Mouse (Mus musculus) midbrain, embryonic 13.5 days (tissue): Measurements from ENCODE around the gene Smap2. TPM values are rescaled to one million over a fixed set of nuclear protein-coding genes. Genes with fewer than 3 reads are reported as not detected.

Experiments used
- ATAC-seq: fragments of 200-750 bp; cut with Nextera tagmentation; 2 replicates; pipeline ENCODE4 v1.8.0; 2017; ENCODE audit warnings: mild to moderate bottlenecking, moderate TSS enrichment, moderate library complexity
- H3K27ac ChIP-seq: fragments of 300-500 bp; sonication (generic); 2 replicates; pipeline ENCODE4 v1.5.1; 2015; ENCODE audit warnings: inconsistent platforms, mild to moderate bottlenecking, moderate library complexity
- H3K27me3 ChIP-seq: fragments of 300-500 bp; sonication (generic); 2 replicates; pipeline ENCODE4 v1.6.1; 2015; ENCODE audit warnings: mild to moderate bottlenecking, inconsistent platforms
- H3K36me3 ChIP-seq: fragments of 300-500 bp; sonication (generic); 2 replicates; pipeline ENCODE4 v1.6.1; 2015; ENCODE audit warnings: mild to moderate bottlenecking, inconsistent platforms
- H3K4me1 ChIP-seq: fragments of 300-500 bp; sonication (generic); replicated peaks from 2 replicates; pipeline ENCODE4 v1.6.1; 2015; ENCODE audit warnings: inconsistent platforms
- H3K4me2 ChIP-seq: fragments of 300-500 bp; sonication (generic); replicated peaks from 2 replicates; pipeline ENCODE4 v1.6.1; 2015; ENCODE audit warnings: moderate library complexity, mild to moderate bottlenecking, inconsistent platforms
- H3K4me3 ChIP-seq: fragments of 300-500 bp; sonication (generic); replicated peaks from 2 replicates; pipeline ENCODE4 v1.5.1; 2015; ENCODE audit warnings: mild to moderate bottlenecking, inconsistent platforms
- H3K9ac ChIP-seq: fragments of 300-500 bp; sonication (generic); replicated peaks from 2 replicates; pipeline ENCODE4 v1.6.1; 2015; ENCODE audit warnings: mild to moderate bottlenecking, inconsistent platforms
- H3K9me3 ChIP-seq: fragments of 300-500 bp; sonication (generic); 2 replicates; pipeline ENCODE4 v1.6.1; 2016; ENCODE audit warnings: mild to moderate bottlenecking, inconsistent platforms
- WGBS: fragments of 180-500 bp; shearing (Covaris S2); methylation state at CpG from one replicate; pipeline ENCODE4 v1.1.7; 2015; 5-methylcytosine and 5-hydroxymethylcytosine counted together
- polyA plus RNA-seq: library from polyadenylated mRNA; unstranded; fragments of >200 nt; fragmentation: Nextera tagmentation; extraction: Ambion mirVana; gene quantifications from 2 replicates; pipeline ENCODE4 v1.2.1, GENCODE M21; 2015

Gene Smap2
- polyA plus RNA-seq, 1 experiment from 2014 or later = 34.2 TPM

DNA sequence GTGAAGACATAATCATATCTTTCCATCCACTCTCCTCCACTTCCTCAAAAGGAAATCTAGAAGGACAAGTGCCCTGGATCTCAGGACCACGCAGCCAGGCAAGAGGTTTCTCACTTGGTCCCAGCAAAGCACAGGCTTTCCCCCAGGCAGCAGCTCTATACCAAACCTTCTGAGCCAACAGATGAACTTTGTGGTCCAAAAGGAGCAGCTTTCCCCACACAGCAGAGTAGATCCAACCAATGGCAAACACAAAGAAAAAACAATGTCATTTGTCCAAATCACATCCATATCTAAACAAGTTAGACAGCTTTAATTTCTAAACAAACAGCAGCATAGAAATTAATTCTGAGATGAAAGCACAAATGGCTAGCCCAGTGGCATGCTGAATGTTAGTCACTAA lies 15.4 kb downstream of the Smap2 start:
- WGBS = 84% methylated on average over 1 of the region's 1 CpGs

GRCm38 (mm10) chr4:121001042-121001441 lies 16.0 kb downstream of the Smap2 start:
- no peaks in the 10 kb centered on the region for H3K9me3 ChIP-seq
- 0 out of 2 replicates have a peak overlapping the region, but pooled peaks have one; percentile 90 for H3K27ac ChIP-seq
- no peak overlapping the region for H3K4me3 ChIP-seq
- peaks cover 37% of the 10 kb centered on the region for H3K4me1 ChIP-seq
- no peak overlapping the region for H3K9ac ChIP-seq
- 74% methylated on average over 2 of the region's 2 CpGs for WGBS
- H3K27me3 ChIP-seq = peaks cover 19% of the 10 kb centered on the region; the same call in 1 of the 2 replicates
- no peaks in the 10 kb centered on the region for H3K36me3 ChIP-seq
- H3K4me2 ChIP-seq = no peak overlapping the region
- ATAC-seq = no peak

More for the DNA sequence above, 15.4 kb downstream of the Smap2 start:
- H3K27me3 ChIP-seq = peaks cover 19% of the 10 kb centered on the region; the same call in 1 of the 2 replicates
- no peak overlapping the region for H3K4me3 ChIP-seq
- H3K4me2 ChIP-seq = no peak overlapping the region
- H3K36me3 ChIP-seq = no peaks in the 10 kb centered on the region
- peak overlapping the region; percentile 90 for H3K27ac ChIP-seq
- no peaks in the 10 kb centered on the region for H3K9me3 ChIP-seq
- ATAC-seq = no peak
- peaks cover 37% of the 10 kb centered on the region for H3K4me1 ChIP-seq
- no peak overlapping the region for H3K9ac ChIP-seq

DNA sequence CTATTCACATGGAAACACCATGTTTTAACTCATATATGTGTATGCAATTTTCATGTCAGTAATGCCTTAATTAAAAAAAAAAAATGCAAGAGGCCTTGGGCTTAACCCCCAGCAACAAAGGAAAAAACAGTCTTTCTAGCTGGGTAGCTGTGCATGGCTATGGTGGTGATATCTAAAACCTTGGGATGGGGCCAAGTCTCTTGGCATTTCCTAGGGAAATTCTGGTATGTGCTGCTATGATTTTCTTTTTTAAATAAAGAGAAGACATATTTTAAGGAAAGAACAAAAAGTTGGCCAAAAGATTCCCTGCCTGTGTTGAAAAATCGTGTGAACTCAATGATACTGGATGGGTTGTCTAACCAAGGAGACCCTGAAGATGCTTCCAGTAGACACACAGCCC lies 21.1 kb downstream of the Smap2 start:
- Histone ChIP-seq H3K4me1 (peaks cover 12% of the 10 kb centered on the region), H3K4me3 (no peak overlapping the region), H3K4me2 (no peak overlapping the region), H3K9ac (no peak overlapping the region), H3K36me3 (no peaks in the 10 kb centered on the region), H3K9me3 (no peaks in the 10 kb centered on the region), H3K27me3 (peaks cover 36% of the 10 kb centered on the region), H3K27ac (no peak overlapping the region)
- WGBS = 81% methylated on average over 1 of the region's 1 CpGs
- no peak for ATAC-seq

DNA sequence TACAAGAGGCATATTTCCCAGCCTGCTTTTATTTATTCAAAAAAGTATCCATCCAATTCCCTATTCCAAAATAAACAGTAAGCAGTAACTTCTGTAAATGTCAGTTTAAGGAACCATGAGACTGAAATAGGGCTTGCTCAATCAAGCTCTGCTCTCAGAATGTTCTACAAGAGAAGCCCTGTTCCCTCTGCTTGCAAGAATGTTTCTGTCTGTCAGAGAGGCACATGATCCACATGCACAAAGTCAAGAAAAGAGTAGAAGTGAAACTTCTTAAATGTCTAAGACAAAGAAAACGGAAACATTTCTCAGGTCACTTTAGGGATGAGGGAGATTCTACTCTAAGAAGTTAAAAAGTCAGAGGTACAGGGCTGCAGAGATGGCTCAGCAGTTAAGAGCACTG lies 24.0 kb downstream of the Smap2 start:
- Histone ChIP-seq H3K27ac (no peak overlapping the region), H3K4me2 (no peak overlapping the region), H3K9ac (no peak overlapping the region), H3K4me1 (peaks cover 12% of the 10 kb centered on the region), H3K36me3 (no peaks in the 10 kb centered on the region; the same call in 1 of the 2 replicates), H3K9me3 (no peaks in the 10 kb centered on the region), H3K27me3 (peaks cover 38% of the 10 kb centered on the region), H3K4me3 (no peak overlapping the region)
- 84% methylated on average over 1 of the region's 1 CpGs for WGBS
- no peak for ATAC-seq

GRCm38 (mm10) chr4:120992284-120992683 lies 24.8 kb downstream of the Smap2 start:
- H3K4me2 ChIP-seq = no peak overlapping the region
- H3K27me3 ChIP-seq = peaks cover 36% of the 10 kb centered on the region
- WGBS = 32% methylated on average over 2 of the region's 2 CpGs
- H3K9me3 ChIP-seq = no peaks in the 10 kb centered on the region
- no peak overlapping the region for H3K27ac ChIP-seq
- no peaks in the 10 kb centered on the region; the same call in 1 of the 2 replicates for H3K36me3 ChIP-seq
- no peak overlapping the region for H3K4me3 ChIP-seq
- ATAC-seq = no peak
- H3K9ac ChIP-seq = no peak overlapping the region
- peaks cover 12% of the 10 kb centered on the region for H3K4me1 ChIP-seq

DNA sequence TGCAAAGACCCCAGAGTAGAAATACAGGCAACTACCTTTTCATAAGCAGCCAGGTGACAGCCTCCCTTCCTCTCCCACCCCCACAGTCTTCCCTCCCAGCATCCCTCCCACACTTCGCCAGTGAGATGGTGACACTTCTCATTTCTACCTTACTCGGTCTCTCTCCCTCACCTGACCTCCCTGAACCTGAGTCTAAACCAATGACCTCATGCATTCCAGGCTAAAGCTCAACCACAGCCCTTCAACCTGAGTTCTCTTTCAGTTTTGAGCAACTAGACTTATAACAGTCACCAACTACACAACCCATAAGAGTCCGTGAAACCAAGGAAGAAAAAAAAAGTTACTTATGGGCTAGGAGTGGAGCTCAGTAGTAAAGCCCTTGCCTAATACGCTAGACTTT lies 29.7 kb downstream of the Smap2 start:
- Histone ChIP-seq H3K36me3 (peaks cover 9% of the 10 kb centered on the region), H3K4me2 (no peak overlapping the region), H3K9me3 (no peaks in the 10 kb centered on the region), H3K4me3 (no peak overlapping the region), H3K27me3 (peaks cover 19% of the 10 kb centered on the region), H3K4me1 (peaks cover 7% of the 10 kb centered on the region), H3K9ac (no peak overlapping the region), H3K27ac (no peak overlapping the region)
- ATAC-seq = no peak
- 87% methylated on average over 4 of the region's 4 CpGs for WGBS

DNA sequence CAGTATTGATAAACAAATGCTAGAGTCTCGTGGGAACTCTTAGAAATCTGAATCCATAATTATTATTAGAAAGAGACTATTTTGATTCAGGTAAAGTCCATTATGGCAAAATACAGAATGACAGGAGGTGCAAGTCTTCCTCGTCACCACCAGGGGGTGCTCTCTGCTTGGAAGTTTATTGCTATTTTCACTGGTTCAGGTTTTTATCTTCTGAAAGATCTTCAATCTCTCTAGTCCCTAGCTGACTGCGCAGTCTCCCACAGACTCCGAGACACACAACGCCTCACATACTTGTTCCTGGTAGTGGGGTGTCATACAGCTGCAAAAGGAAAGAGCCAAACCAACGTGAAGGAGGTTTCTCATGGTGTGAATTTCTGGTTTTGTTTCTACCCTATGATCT lies 30.6 kb downstream of the Smap2 start:
- WGBS = 27% methylated on average over 6 of the region's 6 CpGs
- Histone ChIP-seq H3K27ac (no peak overlapping the region), H3K9me3 (no peaks in the 10 kb centered on the region), H3K9ac (no peak overlapping the region), H3K27me3 (peaks cover 19% of the 10 kb centered on the region), H3K4me3 (no peak overlapping the region), H3K4me2 (no peak overlapping the region), H3K36me3 (peaks cover 15% of the 10 kb centered on the region), H3K4me1 (no peaks in the 10 kb centered on the region)
- ATAC-seq = peak; percentile 82; the same call in 1 of the 2 replicates

DNA sequence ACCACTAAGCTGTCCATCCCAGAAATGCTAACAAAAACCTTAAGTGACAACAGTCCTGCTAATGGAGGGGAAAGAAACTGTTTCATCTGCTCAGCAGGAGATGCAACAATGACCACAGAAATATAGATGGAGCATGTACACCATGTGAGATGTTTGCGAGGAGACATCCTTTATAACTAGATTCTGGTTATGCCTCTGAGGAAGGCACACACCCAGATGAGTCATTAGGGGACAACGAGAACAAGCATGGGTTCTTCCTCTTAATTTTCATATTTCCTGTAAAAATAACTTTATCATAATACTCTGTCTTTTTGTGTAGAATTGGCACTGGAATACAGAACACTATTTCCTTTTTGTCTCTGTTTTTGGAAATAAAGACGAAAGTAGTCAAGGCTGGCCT lies 38.8 kb downstream of the Smap2 start:
- Histone ChIP-seq H3K27me3 (no peaks in the 10 kb centered on the region), H3K36me3 (peaks cover 41% of the 10 kb centered on the region), H3K4me2 (no peak overlapping the region), H3K4me3 (no peak overlapping the region), H3K27ac (no peak overlapping the region), H3K9ac (no peak overlapping the region), H3K4me1 (no peaks in the 10 kb centered on the region), H3K9me3 (no peaks in the 10 kb centered on the region)
- WGBS = 90% methylated on average over 3 of the region's 3 CpGs
- no peak for ATAC-seq

DNA sequence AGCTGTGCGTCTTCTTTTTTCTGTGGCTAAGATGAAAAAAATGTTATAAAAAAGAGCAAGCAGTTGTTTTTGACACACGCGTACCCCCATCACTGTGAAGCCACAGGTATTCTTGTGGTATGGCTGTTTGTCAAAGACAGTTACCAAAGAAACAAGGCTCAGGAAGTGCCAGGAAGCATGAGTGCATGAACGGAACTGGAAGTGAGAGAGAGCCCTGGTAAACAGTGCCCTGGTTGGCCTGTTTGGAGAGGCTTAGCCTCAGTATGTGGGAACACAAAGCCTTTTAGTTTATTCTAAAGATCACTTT lies 41.7 kb downstream of the Smap2 start:
- Histone ChIP-seq H3K4me3 (no peak overlapping the region), H3K9me3 (no peaks in the 10 kb centered on the region), H3K36me3 (peaks cover 52% of the 10 kb centered on the region), H3K4me1 (no peaks in the 10 kb centered on the region), H3K27me3 (no peaks in the 10 kb centered on the region), H3K9ac (no peak overlapping the region), H3K27ac (no peak overlapping the region), H3K4me2 (no peak overlapping the region)
- 90% methylated on average over 4 of the region's 4 CpGs for WGBS
- no peak for ATAC-seq

DNA sequence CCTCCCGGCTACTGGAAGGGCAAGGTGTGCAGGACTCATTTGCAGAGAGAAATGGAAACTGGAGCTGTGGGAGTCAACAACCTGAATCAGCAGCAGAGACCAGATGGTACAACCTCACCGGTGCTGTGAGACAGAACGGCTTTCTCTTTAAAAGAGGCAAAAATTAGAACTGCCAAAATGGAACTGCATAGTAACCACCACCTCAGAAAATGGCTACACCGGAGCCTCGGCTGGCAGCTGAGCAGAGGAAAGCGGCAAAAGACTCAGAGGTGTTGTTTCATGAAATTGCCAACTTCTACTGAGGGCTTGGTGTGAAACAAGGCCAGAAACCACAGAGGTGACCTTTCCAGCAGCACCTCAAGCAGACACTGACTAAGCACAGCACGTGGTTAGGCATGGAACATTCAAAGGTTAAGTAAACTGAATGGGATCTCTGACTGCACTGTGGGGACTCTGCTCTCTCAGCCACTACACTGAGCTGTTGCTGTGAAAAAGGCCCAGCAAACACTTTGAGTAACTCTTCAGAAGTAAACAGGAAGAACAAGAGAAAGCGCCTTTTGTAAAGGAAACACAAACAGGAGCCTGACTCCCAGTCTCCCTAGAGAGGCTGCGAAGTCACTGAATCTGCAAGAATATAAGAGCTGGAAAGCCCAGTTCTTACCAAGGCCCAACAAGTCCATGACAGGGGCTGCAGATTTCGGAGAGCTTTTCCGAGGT lies 42.2 kb downstream of the Smap2 start:
- H3K4me3 ChIP-seq = no peak overlapping the region
- H3K9me3 ChIP-seq = no peaks in the 10 kb centered on the region
- peaks cover 54% of the 10 kb centered on the region for H3K36me3 ChIP-seq
- no peaks in the 10 kb centered on the region for H3K27me3 ChIP-seq
- 88% methylated on average over 11 of the region's 11 CpGs for WGBS
- H3K27ac ChIP-seq = no peak overlapping the region
- no peak overlapping the region for H3K9ac ChIP-seq
- H3K4me1 ChIP-seq = no peaks in the 10 kb centered on the region
- ATAC-seq = no peak
- H3K4me2 ChIP-seq = no peak overlapping the region

- H3K9ac ChIP-seq = no peak overlapping the region
- ATAC-seq = no peak
- no peaks in the 10 kb centered on the region for H3K4me1 ChIP-seq
- no peak overlapping the region for H3K27ac ChIP-seq
- peaks cover 78% of the 10 kb centered on the region for H3K36me3 ChIP-seq
- WGBS = 93% methylated on average over 8 of the region's 8 CpGs
- H3K4me2 ChIP-seq = no peak overlapping the region
- no peaks in the 10 kb centered on the region for H3K27me3 ChIP-seq
- no peaks in the 10 kb centered on the region for H3K9me3 ChIP-seq
- no peak overlapping the region for H3K4me3 ChIP-seq
Measured at GRCm38 (mm10) chr4:120971842-120972241, 45.2 kb downstream of the Smap2 start.

GRCm38 (mm10) chr4:120969382-120970146 lies 47.5 kb downstream of the Smap2 start:
- H3K27me3 ChIP-seq = no peaks in the 10 kb centered on the region
- H3K36me3 ChIP-seq = peaks cover 62% of the 10 kb centered on the region
- H3K4me1 ChIP-seq = no peaks in the 10 kb centered on the region
- no peak overlapping the region for H3K27ac ChIP-seq
- no peaks in the 10 kb centered on the region for H3K9me3 ChIP-seq
- H3K4me3 ChIP-seq = no peak overlapping the region
- no peak overlapping the region for H3K4me2 ChIP-seq
- WGBS = 84% methylated on average over 5 of the region's 5 CpGs
- peak; percentile 60; the same call in 1 of the 2 replicates for ATAC-seq
- H3K9ac ChIP-seq = no peak overlapping the region
